Mouse (Mus musculus) hindbrain, embryonic 11.5 days (tissue): ENCODE data around the gene Mmp13. TPM values are rescaled to one million over a fixed set of nuclear protein-coding genes. Genes with fewer than 3 reads are reported as not detected.

Source experiments
- ATAC-seq: fragments of 200-750 bp; cut with Nextera tagmentation; 2 replicates; pipeline ENCODE4 v1.8.0; 2017; ENCODE audit warnings: mild to moderate bottlenecking, moderate TSS enrichment, moderate library complexity; ENCODE audit not compliant: low FRiP score
- DNase-seq: peaks from one replicate; pipeline ENCODE4 v3.0.0-alpha.2; 2015; ENCODE audit warnings: low spot score
- H3K27ac ChIP-seq: fragments of 300-500 bp; sonication (generic); 2 replicates; pipeline ENCODE4 v1.5.1; 2014; ENCODE audit warnings: mild to moderate bottlenecking, low read depth, low read length
- H3K27me3 ChIP-seq: fragments of 300-500 bp; sonication (generic); 2 replicates; pipeline ENCODE4 v1.6.1; 2014; ENCODE audit warnings: mild to moderate bottlenecking, low read length, moderate library complexity, mixed read lengths; ENCODE audit not compliant: control insufficient read depth, insufficient read depth
- H3K36me3 ChIP-seq: fragments of 300-500 bp; sonication (generic); 2 replicates; pipeline ENCODE4 v1.6.1; 2014; ENCODE audit warnings: mild to moderate bottlenecking, low read length, moderate library complexity, mixed read lengths; ENCODE audit not compliant: control insufficient read depth, insufficient read depth
- H3K4me1 ChIP-seq: fragments of 300-500 bp; sonication (generic); replicated peaks from 2 replicates; pipeline ENCODE4 v1.6.1; 2014; ENCODE audit warnings: low read length, mixed read lengths; ENCODE audit not compliant: control insufficient read depth, insufficient read depth
- H3K4me2 ChIP-seq: fragments of 300-500 bp; sonication (generic); replicated peaks from 2 replicates; pipeline ENCODE4 v1.6.1; 2014; ENCODE audit warnings: mild to moderate bottlenecking, low read depth, low read length
- H3K4me3 ChIP-seq: fragments of 300-500 bp; sonication (generic); 2 replicates; pipeline ENCODE4 v1.5.1; 2014; ENCODE audit warnings: low read depth, low read length
- H3K9ac ChIP-seq: fragments of 300-500 bp; sonication (generic); 2 replicates; pipeline ENCODE4 v1.6.1; 2014; ENCODE audit warnings: low read depth, low read length
- H3K9me3 ChIP-seq: fragments of 300-500 bp; sonication (generic); 2 replicates; pipeline ENCODE4 v1.6.1; 2016; ENCODE audit warnings: low read length; ENCODE audit not compliant: control insufficient read depth
- WGBS: fragments of 180-500 bp; shearing (Covaris S2); extraction: QIAGEN DNeasy Blood & Tissue Kit; methylation state at CpG from one replicate; pipeline ENCODE4 v1.1.7; 2014; 5-methylcytosine and 5-hydroxymethylcytosine counted together
- polyA plus RNA-seq: library from polyadenylated mRNA; unstranded; fragments of >200 nt; fragmentation: Nextera tagmentation; extraction: Ambion mirVana; gene quantifications from 2 replicates; pipeline ENCODE4 v1.2.1, GENCODE M21; 2014

Gene Mmp13
- polyA plus RNA-seq, 1 experiment from 2014 or later, result not detected

DNA sequence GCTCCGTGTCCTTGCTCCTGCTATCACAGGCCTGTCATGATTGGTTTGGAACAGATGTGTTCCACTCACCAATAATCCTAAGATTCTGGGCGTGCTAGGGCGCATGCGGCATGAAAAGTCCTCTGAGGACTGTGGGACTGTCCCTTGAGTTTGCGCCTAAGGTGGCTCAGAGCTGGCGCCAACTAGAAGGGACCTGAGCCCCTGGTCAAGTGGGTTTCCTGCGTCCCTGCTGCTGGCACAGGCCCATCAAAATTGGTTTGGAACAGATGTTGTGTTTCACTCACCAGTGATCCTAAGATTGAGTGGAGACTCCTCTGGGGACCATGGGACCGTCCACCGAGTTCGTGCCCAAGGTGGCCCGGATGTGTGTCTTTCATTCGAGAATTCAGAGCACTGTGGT, 17.6 kb downstream of the Mmp13 start:
- no peak overlapping the region for H3K4me2 ChIP-seq
- H3K27ac ChIP-seq, result no peak overlapping the region
- no peaks in the 10 kb centered on the region for H3K36me3 ChIP-seq
- ATAC-seq (no peak), DNase-seq (no peak)
- no peaks in the 10 kb centered on the region for H3K27me3 ChIP-seq
- no peak overlapping the region for H3K9ac ChIP-seq
- H3K9me3 ChIP-seq, result no peaks in the 10 kb centered on the region
- no peaks in the 10 kb centered on the region for H3K4me1 ChIP-seq
- H3K4me3 ChIP-seq, result no peak overlapping the region
- 89% methylated on average over 12 of the region's 12 CpGs for WGBS

DNA sequence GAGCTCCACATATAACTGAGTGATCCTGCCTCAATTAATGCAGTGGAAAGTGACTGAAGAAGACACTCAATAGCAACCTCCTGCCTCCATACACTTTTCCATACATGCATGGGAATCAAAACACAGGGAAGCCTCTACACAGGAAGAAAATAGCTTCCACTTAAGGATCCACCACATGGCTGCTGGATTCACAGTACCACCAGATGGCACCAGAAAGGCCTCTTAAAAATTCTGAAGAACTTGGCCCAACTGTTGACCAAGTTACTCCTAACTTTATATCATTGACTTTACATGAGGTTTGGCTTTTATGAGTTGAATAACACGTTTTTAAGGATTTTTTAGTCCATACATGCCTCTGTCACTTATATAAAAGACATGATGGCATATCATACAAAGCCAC, 19.8 kb downstream of the Mmp13 start:
- 33% methylated on average over 1 of the region's 1 CpGs for WGBS
- Histone ChIP-seq H3K36me3 (no peaks in the 10 kb centered on the region), H3K9me3 (no peaks in the 10 kb centered on the region), H3K4me2 (no peak overlapping the region), H3K4me3 (no peak overlapping the region), H3K9ac (no peak overlapping the region), H3K27me3 (no peaks in the 10 kb centered on the region), H3K27ac (no peak overlapping the region), H3K4me1 (no peaks in the 10 kb centered on the region)
- no peak for ATAC-seq
- DNase-seq, result no peak

DNA sequence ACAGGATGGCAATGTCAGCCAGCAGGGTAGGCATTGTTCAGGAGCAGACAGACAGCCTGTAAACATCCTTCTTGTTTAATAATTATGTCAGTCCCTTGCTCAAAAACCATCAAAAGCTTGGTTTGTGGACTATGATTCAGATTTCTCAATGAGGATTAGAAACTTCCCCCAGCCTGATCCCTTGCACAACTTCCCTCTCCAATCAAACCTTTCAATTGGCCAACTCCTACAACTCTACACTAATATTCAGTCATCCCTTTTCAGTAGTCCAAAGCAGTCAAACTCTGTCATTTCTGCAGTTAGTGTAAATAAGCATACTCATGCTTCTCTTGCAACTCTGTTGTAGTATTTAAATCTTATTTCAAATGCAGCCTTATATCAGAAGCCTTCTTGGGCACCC, 59.5 kb downstream of the Mmp13 start:
- no peaks in the 10 kb centered on the region for H3K36me3 ChIP-seq

More for the DNA sequence above, 59.5 kb downstream of the Mmp13 start:
- no peaks in the 10 kb centered on the region for H3K4me1 ChIP-seq
- ATAC-seq (no peak), DNase-seq (no peak)
- no peak overlapping the region for H3K9ac ChIP-seq
- no peak overlapping the region for H3K4me2 ChIP-seq
- no peak overlapping the region for H3K27ac ChIP-seq
- H3K27me3 ChIP-seq, result no peaks in the 10 kb centered on the region
- H3K4me3 ChIP-seq, result no peak overlapping the region
- no peaks in the 10 kb centered on the region for H3K9me3 ChIP-seq

Other genes starting within 250 kb of the Mmp13 start
- gene Dync2h1, start 88.1 kb upstream of the Mmp13 start, polyA plus RNA-seq, result 28.6 and 29.2 TPM in 2 replicates
- 147 and 150 TPM in 2 replicates for gene Dcun1d5, start 88.0 kb upstream of the Mmp13 start, polyA plus RNA-seq
- not detected in 2 replicates for gene Mmp12, start 71.9 kb downstream of the Mmp13 start, polyA plus RNA-seq
- not detected in 2 replicates for gene Mmp1b, start 115.5 kb downstream of the Mmp13 start, polyA plus RNA-seq
- gene Mmp3, start 173.3 kb downstream of the Mmp13 start, polyA plus RNA-seq, result not detected in 2 replicates
- gene Mmp10, start 229.8 kb downstream of the Mmp13 start, polyA plus RNA-seq, result not detected in 2 replicates